Mouse (Mus musculus) hindbrain, embryonic 15.5 days (tissue): ENCODE results near the gene Chmp1a. TPM values are rescaled to one million over a fixed set of nuclear protein-coding genes. Genes with fewer than 3 reads are reported as not detected.
"Not testable (repeated sequence)": the region's sequence is repeated elsewhere in the genome, so short reads cannot be mapped to it uniquely, and the experiment has no call there.

Experiments
- ATAC-seq: fragments of 200-750 bp; cut with Nextera tagmentation; 2 replicates; pipeline ENCODE4 v1.8.0; 2017; ENCODE audit warnings: low read depth, moderate number of reproducible peaks, moderate TSS enrichment; ENCODE audit not compliant: low FRiP score
- H3K27ac ChIP-seq: fragments of 300-500 bp; sonication (generic); replicated peaks from 2 replicates; pipeline ENCODE4 v1.5.1; 2015; ENCODE audit warnings: mild to moderate bottlenecking, inconsistent platforms
- H3K27me3 ChIP-seq: fragments of 300-500 bp; sonication (generic); 2 replicates; pipeline ENCODE4 v1.6.1; 2015; ENCODE audit warnings: control low read depth, inconsistent platforms
- H3K36me3 ChIP-seq: fragments of 300-500 bp; sonication (generic); 2 replicates; pipeline ENCODE4 v1.6.1; 2015; ENCODE audit warnings: control low read depth, inconsistent platforms
- H3K4me1 ChIP-seq: fragments of 300-500 bp; sonication (generic); replicated peaks from 2 replicates; pipeline ENCODE4 v1.6.1; 2015; ENCODE audit warnings: control low read depth, inconsistent platforms
- H3K4me2 ChIP-seq: fragments of 300-500 bp; sonication (generic); 2 replicates; pipeline ENCODE4 v1.6.1; 2015; ENCODE audit warnings: moderate library complexity, mild to moderate bottlenecking, inconsistent platforms
- H3K4me3 ChIP-seq: fragments of 300-500 bp; sonication (generic); 2 replicates; pipeline ENCODE4 v1.5.1; 2015; ENCODE audit warnings: mild to moderate bottlenecking, inconsistent platforms
- H3K9ac ChIP-seq: fragments of 300-500 bp; sonication (generic); 2 replicates; pipeline ENCODE4 v1.6.1; 2015; ENCODE audit warnings: inconsistent platforms
- H3K9me3 ChIP-seq: fragments of 300-500 bp; sonication (generic); 2 replicates; pipeline ENCODE4 v1.6.1; 2016; ENCODE audit warnings: control low read depth, inconsistent platforms
- WGBS: fragments of 180-500 bp; shearing (Covaris S2); methylation state at CpG from one replicate; pipeline ENCODE4 v1.1.7; 2015; 5-methylcytosine and 5-hydroxymethylcytosine counted together
- polyA plus RNA-seq: library from polyadenylated mRNA; unstranded; fragments of >200 nt; fragmentation: Nextera tagmentation; extraction: Ambion mirVana; gene quantifications from 2 replicates; pipeline ENCODE4 v1.2.1, GENCODE M21; 2015

Chmp1a gene
- polyA plus RNA-seq, 1 experiment from 2014 or later, result 215 TPM

- peaks cover 3% of the 10 kb centered on the region; the same call in 1 of the 2 replicates for H3K27me3 ChIP-seq
- H3K9me3 ChIP-seq, result no peaks in the 10 kb centered on the region
- no peak for ATAC-seq
- no peak overlapping the region for H3K9ac ChIP-seq
- H3K36me3 ChIP-seq, result peaks cover 9% of the 10 kb centered on the region; the same call in 1 of the 2 replicates
- H3K4me3 ChIP-seq, result no peak overlapping the region
- H3K27ac ChIP-seq, result no peak overlapping the region
- H3K4me2 ChIP-seq, result no peak overlapping the region
- 100% methylated on average over 1 of the region's 1 CpGs for WGBS
- peaks cover 24% of the 10 kb centered on the region for H3K4me1 ChIP-seq
These were observed 15.9 kb upstream of the Chmp1a start for GRCm38 (mm10) chr8:123228416-123228815.

- Histone ChIP-seq H3K4me3 (peak within 1 kb of the TSS; percentile 67), H3K9ac (peak within 1 kb of the TSS; percentile 87), H3K27me3 (no peaks in the 10 kb centered on the region), H3K27ac (peak within 1 kb of the TSS; percentile 87), H3K4me2 (peak within 1 kb of the TSS; percentile 92), H3K9me3 (no peaks in the 10 kb centered on the region), H3K4me1 (peaks cover 19% of the 10 kb centered on the region), H3K36me3 (peaks cover 9% of the 10 kb centered on the region; the same call in 1 of the 2 replicates)
- WGBS, result 3% methylated on average over 59 of the region's 59 CpGs
- ATAC-seq, result peak; percentile 92
These were observed 12.0 kb upstream of the Chmp1a start, which contains the start of gene Cdk10 for GRCm38 (mm10) chr8:123224278-123225266. Gene Cdk10 (plus strand): TSS chr8:123224842.

GRCm38 (mm10) chr8:123220917-123221316 lies 8.4 kb upstream of the Chmp1a start:
- ATAC-seq, result no peak
- Histone ChIP-seq H3K4me2 (no peak overlapping the region), H3K27me3 (no peaks in the 10 kb centered on the region), H3K27ac (no peak overlapping the region), H3K36me3 (no peaks in the 10 kb centered on the region), H3K4me1 (peaks cover 16% of the 10 kb centered on the region), H3K9me3 (no peaks in the 10 kb centered on the region), H3K4me3 (no peak overlapping the region), H3K9ac (no peak overlapping the region)
- WGBS, result 87% methylated on average over 1 of the region's 1 CpGs

DNA sequence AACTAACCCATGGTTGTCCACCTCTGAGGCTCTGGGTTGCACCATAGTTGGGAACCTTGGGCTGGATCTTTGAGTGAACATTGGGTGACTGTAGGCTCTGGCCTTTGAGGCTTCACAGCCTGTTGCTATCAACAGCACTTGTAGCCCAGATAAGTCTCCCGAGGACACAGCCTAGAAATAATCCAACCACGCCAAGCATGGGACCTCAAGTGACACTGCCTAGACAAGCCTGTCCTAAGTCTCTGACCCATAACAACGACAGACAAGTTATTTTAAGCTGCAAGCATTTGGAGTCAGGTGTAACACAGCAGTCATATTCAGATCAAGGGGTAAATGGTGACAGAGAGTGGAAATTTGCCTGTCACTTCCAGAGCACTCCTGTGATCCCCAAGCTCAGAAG lies 2.9 kb upstream of the Chmp1a start:
- H3K4me2 ChIP-seq, result no peak overlapping the region
- no peaks in the 10 kb centered on the region for H3K9me3 ChIP-seq
- no peak overlapping the region for H3K4me3 ChIP-seq
- 84% methylated on average over 3 of the region's 3 CpGs for WGBS
- no peak overlapping the region for H3K27ac ChIP-seq
- H3K27me3 ChIP-seq, result no peaks in the 10 kb centered on the region
- peaks cover 22% of the 10 kb centered on the region for H3K4me1 ChIP-seq
- no peak for ATAC-seq
- H3K36me3 ChIP-seq, result no peaks in the 10 kb centered on the region
- no peak overlapping the region for H3K9ac ChIP-seq

- WGBS, result 18% methylated on average over 22 of the region's 22 CpGs
- Histone ChIP-seq H3K9ac (peak overlapping the region; percentile 90), H3K4me1 (peaks cover 22% of the 10 kb centered on the region), H3K4me2 (peak overlapping the region; percentile 97), H3K4me3 (peak overlapping the region; percentile 83), H3K9me3 (no peaks in the 10 kb centered on the region), H3K27ac (peak overlapping the region; percentile 66), H3K27me3 (no peaks in the 10 kb centered on the region), H3K36me3 (peaks cover 4% of the 10 kb centered on the region)
- ATAC-seq, result no peak; the same call in 1 of the 2 replicates
These were observed 682 bp upstream of the Chmp1a start for GRCm38 (mm10) chr8:123213118-123213772.

GRCm38 (mm10) chr8:123211876-123212275 lies 687 bp downstream of the Chmp1a start:
- H3K9ac ChIP-seq, result peak overlapping the region; percentile 90
- peaks cover 22% of the 10 kb centered on the region for H3K4me1 ChIP-seq
- H3K9me3 ChIP-seq, result no peaks in the 10 kb centered on the region
- peaks cover 13% of the 10 kb centered on the region for H3K36me3 ChIP-seq
- H3K4me3 ChIP-seq, result peak overlapping the region; percentile 83
- ATAC-seq, result no peak
- WGBS, result 48% methylated on average over 10 of the region's 10 CpGs
- H3K4me2 ChIP-seq, result peak overlapping the region; percentile 97
- H3K27me3 ChIP-seq, result no peaks in the 10 kb centered on the region
- peak overlapping the region; percentile 64; the same call in 1 of the 2 replicates for H3K27ac ChIP-seq

- no peaks in the 10 kb centered on the region for H3K27me3 ChIP-seq
These were observed 9.0 kb downstream of the Chmp1a start for GRCm38 (mm10) chr8:123203571-123203970.

GRCm38 (mm10) chr8:123202288-123202687 lies 10.3 kb downstream of the Chmp1a start:
- ATAC-seq, result 0 out of 2 replicates have a peak, but pooled peaks have one; percentile 16
- Histone ChIP-seq H3K9me3 (no peaks in the 10 kb centered on the region), H3K4me1 (0 out of 2 replicates have a peak, but pooled peaks cover 2% of the 10 kb centered on the region), H3K27ac (no peak overlapping the region), H3K36me3 (peaks cover 11% of the 10 kb centered on the region), H3K9ac (no peak overlapping the region), H3K27me3 (no peaks in the 10 kb centered on the region), H3K4me2 (no peak overlapping the region), H3K4me3 (no peak overlapping the region)
- 22% methylated on average over 5 of the region's 5 CpGs for WGBS

More at GRCm38 (mm10) chr8:123203571-123203970, 9.0 kb downstream of the Chmp1a start:
- Histone ChIP-seq H3K9me3 (no peaks in the 10 kb centered on the region), H3K4me3 (no peak overlapping the region), H3K27ac (no peak overlapping the region), H3K36me3 (peaks cover 16% of the 10 kb centered on the region), H3K4me2 (no peak overlapping the region), H3K4me1 (0 out of 2 replicates have a peak, but pooled peaks cover 2% of the 10 kb centered on the region), H3K9ac (no peak overlapping the region)
- 97% methylated on average over 3 of the region's 3 CpGs for WGBS
- ATAC-seq, result no peak

DNA sequence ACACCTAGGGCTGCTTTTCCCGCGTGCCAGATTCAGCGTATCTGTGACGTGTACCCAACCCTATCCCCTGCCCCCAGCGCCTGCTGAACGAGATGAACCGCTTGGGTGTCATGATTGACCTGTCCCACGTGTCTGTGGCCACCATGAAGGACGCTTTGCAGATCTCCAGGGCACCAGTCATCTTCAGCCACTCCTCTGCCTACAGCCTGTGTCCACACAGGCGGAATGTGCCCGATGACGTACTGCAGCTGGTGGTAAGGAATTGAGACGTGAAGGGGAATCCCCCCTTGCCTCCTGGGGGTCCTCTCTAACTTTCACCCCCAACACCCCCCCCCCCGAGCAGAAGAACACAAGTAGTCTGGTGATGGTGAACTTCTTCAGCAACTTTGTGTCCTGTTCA lies 12.7 kb downstream of the Chmp1a start:
- Histone ChIP-seq H3K4me3 (no peak overlapping the region), H3K27ac (no peak overlapping the region), H3K4me1 (0 out of 2 replicates have a peak, but pooled peaks cover 2% of the 10 kb centered on the region), H3K36me3 (no peaks in the 10 kb centered on the region), H3K4me2 (no peak overlapping the region), H3K9me3 (no peaks in the 10 kb centered on the region), H3K27me3 (no peaks in the 10 kb centered on the region), H3K9ac (no peak overlapping the region)
- 76% methylated on average over 14 of the region's 14 CpGs for WGBS
- no peak for ATAC-seq

DNA sequence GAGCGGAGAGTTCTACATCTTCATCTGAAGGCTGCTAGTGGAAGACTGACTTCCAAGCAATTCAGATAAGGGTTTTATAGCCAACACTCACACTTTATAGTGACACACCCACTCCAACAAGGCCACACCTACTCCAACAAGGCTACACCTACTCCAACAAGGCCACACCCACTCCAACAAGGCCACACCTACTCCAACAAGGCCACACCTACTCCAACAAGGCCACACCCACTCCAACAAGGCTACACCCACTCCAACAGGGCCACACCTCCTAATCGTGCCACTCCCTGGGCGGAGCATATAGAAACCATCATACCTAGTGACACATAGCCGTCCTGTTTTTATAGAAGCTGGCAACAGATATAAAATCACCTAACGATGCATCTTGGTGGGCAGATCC lies 15.5 kb downstream of the Chmp1a start:
- not testable (repeated sequence) for ATAC-seq, H3K27me3 ChIP-seq, H3K4me2 ChIP-seq, H3K4me3 ChIP-seq, H3K9ac ChIP-seq, H3K36me3 ChIP-seq, H3K4me1 ChIP-seq, H3K27ac ChIP-seq, H3K9me3 ChIP-seq
- 74% methylated on average over 5 of the region's 5 CpGs for WGBS

GRCm38 (mm10) chr8:123193771-123194170 lies 18.8 kb downstream of the Chmp1a start:
- ATAC-seq, result no peak
- Histone ChIP-seq H3K36me3 (no peaks in the 10 kb centered on the region), H3K27ac (no peak overlapping the region), H3K4me1 (no peaks in the 10 kb centered on the region), H3K27me3 (no peaks in the 10 kb centered on the region), H3K9me3 (no peaks in the 10 kb centered on the region), H3K4me2 (no peak overlapping the region), H3K4me3 (no peak overlapping the region), H3K9ac (no peak overlapping the region)
- 80% methylated on average over 9 of the region's 9 CpGs for WGBS

GRCm38 (mm10) chr8:123191908-123192307 lies 20.7 kb downstream of the Chmp1a start:
- 63% methylated on average over 8 of the region's 8 CpGs for WGBS
- Histone ChIP-seq H3K27ac (no peak overlapping the region), H3K4me2 (no peak overlapping the region), H3K4me1 (no peaks in the 10 kb centered on the region), H3K4me3 (no peak overlapping the region), H3K9me3 (no peaks in the 10 kb centered on the region), H3K36me3 (no peaks in the 10 kb centered on the region), H3K27me3 (no peaks in the 10 kb centered on the region), H3K9ac (no peak overlapping the region)
- ATAC-seq, result no peak
